Mouse (Mus musculus): ENCODE results near the gene Acox2. TPM values are rescaled to one million over a fixed set of nuclear protein-coding genes. Genes with fewer than 3 reads are reported as not detected.
A peak's percentile ranks its signal among the peaks of the same experiment; 100 is the strongest.
"Not testable (repeated sequence)": the region's sequence is repeated elsewhere in the genome, so short reads cannot be mapped to it uniquely, and the experiment has no call there.

Acox2 gene
- not detected in 2 replicates for polyA plus RNA-seq (2012; ENCODE audit: insufficient read depth, insufficient read length, low replicate concordance, missing spikeins)

GRCm38 (mm10) chr14:8259166-8259565, at the start of gene Acox2:
TSS of gene Acox2 (minus strand) at chr14:8259353.
- WGBS: 94% methylated on average over 3 of the region's 3 CpGs
- no peak within 1 kb of the TSS for H3K27ac ChIP-seq (ENCODE audit: insufficient read depth, low read depth, low read length)
- TF ChIP-seq CTCF (IDR thresholded peaks at IDR 0.05; ENCODE audit: insufficient read depth, low read depth, low read length) (no peak), POLR2A (IDR thresholded peaks at IDR 0.05; ENCODE audit: insufficient read depth, low read depth, low read length) (no peak)
- H3K4me1 ChIP-seq (ENCODE audit: control insufficient read depth, insufficient read depth, low read length): no peaks in the 10 kb centered on the region
- H3K4me3 ChIP-seq (ENCODE audit: insufficient read depth, low read depth, low read length): no peak within 1 kb of the TSS

GRCm38 (mm10) chr14:8308650-8309049, 49.5 kb upstream of the Acox2 start:
- H3K4me3 ChIP-seq (ENCODE audit: insufficient read depth, low read depth, low read length): peak overlapping the region; percentile 33
- H3K27ac ChIP-seq (ENCODE audit: insufficient read depth, low read depth, low read length): peak overlapping the region; percentile 59
- no peak for TF ChIP-seq POLR2A (IDR thresholded peaks at IDR 0.05; ENCODE audit: insufficient read depth, low read depth, low read length)
- no peak for TF ChIP-seq CTCF (IDR thresholded peaks at IDR 0.05; ENCODE audit: insufficient read depth, low read depth, low read length)
- 79% methylated on average over 3 of the region's 3 CpGs for WGBS
- peaks cover 2% of the 10 kb centered on the region; the same call in 1 of the 2 replicates for H3K4me1 ChIP-seq (ENCODE audit: control insufficient read depth, insufficient read depth, low read length)

GRCm38 (mm10) chr14:8306884-8307283, 47.7 kb upstream of the Acox2 start:
- TF ChIP-seq POLR2A (IDR thresholded peaks at IDR 0.05; ENCODE audit: insufficient read depth, low read depth, low read length) (no peak), CTCF (IDR thresholded peaks at IDR 0.05; ENCODE audit: insufficient read depth, low read depth, low read length) (no peak)
- WGBS: 63% methylated on average over 6 of the region's 6 CpGs
- Histone ChIP-seq H3K4me1 (ENCODE audit: control insufficient read depth, insufficient read depth, low read length) (0 out of 2 replicates have a peak, but pooled peaks cover 2% of the 10 kb centered on the region), H3K4me3 (ENCODE audit: insufficient read depth, low read depth, low read length) (peak overlapping the region; percentile 4; the same call in 1 of the 2 replicates), H3K27ac (ENCODE audit: insufficient read depth, low read depth, low read length) (no peak overlapping the region)

GRCm38 (mm10) chr14:8305014-8305413, 45.9 kb upstream of the Acox2 start:
- TF ChIP-seq CTCF (IDR thresholded peaks at IDR 0.05; ENCODE audit: insufficient read depth, low read depth, low read length) (no peak), POLR2A (IDR thresholded peaks at IDR 0.05; ENCODE audit: insufficient read depth, low read depth, low read length) (no peak)
- Histone ChIP-seq H3K4me3 (ENCODE audit: insufficient read depth, low read depth, low read length) (no peak overlapping the region), H3K4me1 (ENCODE audit: control insufficient read depth, insufficient read depth, low read length) (0 out of 2 replicates have a peak, but pooled peaks cover 2% of the 10 kb centered on the region), H3K27ac (ENCODE audit: insufficient read depth, low read depth, low read length) (no peak overlapping the region)
- WGBS: 72% methylated on average over 3 of the region's 3 CpGs

GRCm38 (mm10) chr14:8304082-8304481, 44.9 kb upstream of the Acox2 start:
- Histone ChIP-seq H3K27ac (ENCODE audit: insufficient read depth, low read depth, low read length) (no peak overlapping the region), H3K4me3 (ENCODE audit: insufficient read depth, low read depth, low read length) (no peak overlapping the region), H3K4me1 (ENCODE audit: control insufficient read depth, insufficient read depth, low read length) (no peaks in the 10 kb centered on the region)
- no peak for TF ChIP-seq CTCF (IDR thresholded peaks at IDR 0.05; ENCODE audit: insufficient read depth, low read depth, low read length)
- no peak for TF ChIP-seq POLR2A (IDR thresholded peaks at IDR 0.05; ENCODE audit: insufficient read depth, low read depth, low read length)

GRCm38 (mm10) chr14:8302687-8303086, 43.5 kb upstream of the Acox2 start:
- Histone ChIP-seq H3K4me1 (ENCODE audit: control insufficient read depth, insufficient read depth, low read length) (no peaks in the 10 kb centered on the region), H3K4me3 (ENCODE audit: insufficient read depth, low read depth, low read length) (no peak overlapping the region), H3K27ac (ENCODE audit: insufficient read depth, low read depth, low read length) (no peak overlapping the region)
- no peak for TF ChIP-seq CTCF (IDR thresholded peaks at IDR 0.05; ENCODE audit: insufficient read depth, low read depth, low read length)
- no peak for TF ChIP-seq POLR2A (IDR thresholded peaks at IDR 0.05; ENCODE audit: insufficient read depth, low read depth, low read length)
- WGBS: 18% methylated on average over 10 of the region's 10 CpGs

GRCm38 (mm10) chr14:8300281-8300680, 41.1 kb upstream of the Acox2 start:
- no peak overlapping the region for H3K27ac ChIP-seq (ENCODE audit: insufficient read depth, low read depth, low read length)
- TF ChIP-seq CTCF (IDR thresholded peaks at IDR 0.05; ENCODE audit: insufficient read depth, low read depth, low read length) (peak; percentile 34; the same call in 1 of the 2 replicates), POLR2A (IDR thresholded peaks at IDR 0.05; ENCODE audit: insufficient read depth, low read depth, low read length) (no peak)
- H3K4me3 ChIP-seq (ENCODE audit: insufficient read depth, low read depth, low read length): no peak overlapping the region
- 41% methylated on average over 8 of the region's 8 CpGs for WGBS
- no peaks in the 10 kb centered on the region for H3K4me1 ChIP-seq (ENCODE audit: control insufficient read depth, insufficient read depth, low read length)

- WGBS: 63% methylated on average over 5 of the region's 5 CpGs
- no peak for TF ChIP-seq CTCF (IDR thresholded peaks at IDR 0.05; ENCODE audit: insufficient read depth, low read depth, low read length)
- TF ChIP-seq POLR2A (IDR thresholded peaks at IDR 0.05; ENCODE audit: insufficient read depth, low read depth, low read length): no peak
- Histone ChIP-seq H3K27ac (ENCODE audit: insufficient read depth, low read depth, low read length) (no peak overlapping the region), H3K4me1 (ENCODE audit: control insufficient read depth, insufficient read depth, low read length) (no peaks in the 10 kb centered on the region), H3K4me3 (ENCODE audit: insufficient read depth, low read depth, low read length) (no peak overlapping the region)
These were observed 38.7 kb upstream of the Acox2 start for GRCm38 (mm10) chr14:8297889-8298293.

- H3K4me1 ChIP-seq (ENCODE audit: control insufficient read depth, insufficient read depth, low read length): no peaks in the 10 kb centered on the region
- WGBS: 100% methylated on average over 1 of the region's 1 CpGs
- H3K27ac ChIP-seq (ENCODE audit: insufficient read depth, low read depth, low read length): no peak overlapping the region
- TF ChIP-seq POLR2A (IDR thresholded peaks at IDR 0.05; ENCODE audit: insufficient read depth, low read depth, low read length) (no peak), CTCF (IDR thresholded peaks at IDR 0.05; ENCODE audit: insufficient read depth, low read depth, low read length) (no peak)
- no peak overlapping the region for H3K4me3 ChIP-seq (ENCODE audit: insufficient read depth, low read depth, low read length)
These were observed 35.1 kb upstream of the Acox2 start for GRCm38 (mm10) chr14:8294257-8294656.

GRCm38 (mm10) chr14:8286595-8286994, 27.4 kb upstream of the Acox2 start:
- H3K4me1 ChIP-seq (ENCODE audit: control insufficient read depth, insufficient read depth, low read length); H3K27ac ChIP-seq (ENCODE audit: insufficient read depth, low read depth, low read length); H3K4me3 ChIP-seq (ENCODE audit: insufficient read depth, low read depth, low read length): not testable (repeated sequence)
- WGBS: 82% methylated on average over 5 of the region's 5 CpGs

All from olfactory bulb, adult 2 months (tissue).